Mouse (Mus musculus): ENCODE measurements at regions not wholly inside any gene's neighbourhood (a gene's known extent, or its start where the extent isn't known, plus 50 kb on each side); places are given as distances from the start of the nearest gene placed in this dataset.

- WGBS = 75% methylated on average over 2 of the region's 2 CpGs
- no peak overlapping the region for H3K4me2 ChIP-seq
- no peak for ATAC-seq (ENCODE audit: insufficient number of reproducible peaks, insufficient read depth, low FRiP score, low TSS enrichment, low read depth)
Measured at GRCm38 (mm10) chr10:98210246-98210645, 483.7 kb upstream of the C030005K15Rik start.

GRCm38 (mm10) chr10:98212876-98213587 is 486.5 kb upstream of the C030005K15Rik start:
- WGBS = 86% methylated on average over 7 of the region's 7 CpGs
- Histone ChIP-seq H3K27ac (no peak overlapping the region), H3K4me1 (replicated peaks) (no peaks in the 10 kb centered on the region), H3K4me2 (no peak overlapping the region), H3K9ac (replicated peaks) (no peak overlapping the region), H3K36me3 (no peaks in the 10 kb centered on the region), H3K4me3 (replicated peaks) (no peak overlapping the region), H3K27me3 (no peaks in the 10 kb centered on the region), H3K9me3 (no peaks in the 10 kb centered on the region)
- no peak for ATAC-seq (ENCODE audit: insufficient number of reproducible peaks, insufficient read depth, low FRiP score, low TSS enrichment, low read depth)

More at GRCm38 (mm10) chr10:98210246-98210645, 483.7 kb upstream of the C030005K15Rik start:
- H3K9me3 ChIP-seq = no peaks in the 10 kb centered on the region
- no peaks in the 10 kb centered on the region for H3K36me3 ChIP-seq
- H3K4me3 ChIP-seq (replicated peaks) = no peak overlapping the region
- H3K27ac ChIP-seq = no peak overlapping the region
- no peak overlapping the region for H3K9ac ChIP-seq (replicated peaks)
- no peaks in the 10 kb centered on the region for H3K27me3 ChIP-seq
- H3K4me1 ChIP-seq (replicated peaks) = no peaks in the 10 kb centered on the region

GRCm38 (mm10) chr10:98231017-98231416 is 504.5 kb upstream of the C030005K15Rik start:
- 87% methylated on average over 5 of the region's 5 CpGs for WGBS
- no peak overlapping the region for H3K4me3 ChIP-seq (replicated peaks)

GRCm38 (mm10) chr10:98231705-98232235 is 505.2 kb upstream of the C030005K15Rik start:
- H3K27ac ChIP-seq = no peak overlapping the region
- no peak overlapping the region for H3K4me2 ChIP-seq
- H3K27me3 ChIP-seq = no peaks in the 10 kb centered on the region
- 0 out of 2 replicates have a peak, but pooled peaks have one; percentile 52 for ATAC-seq (ENCODE audit: insufficient number of reproducible peaks, insufficient read depth, low FRiP score, low TSS enrichment, low read depth)
- H3K4me3 ChIP-seq (replicated peaks) = no peak overlapping the region
- H3K9me3 ChIP-seq = no peaks in the 10 kb centered on the region
- H3K9ac ChIP-seq (replicated peaks) = no peak overlapping the region
- H3K36me3 ChIP-seq = no peaks in the 10 kb centered on the region
- 20% methylated on average over 4 of the region's 4 CpGs for WGBS
- H3K4me1 ChIP-seq (replicated peaks) = no peaks in the 10 kb centered on the region; the same call in 1 of the 2 replicates

More at GRCm38 (mm10) chr10:98231017-98231416, 504.5 kb upstream of the C030005K15Rik start:
- no peaks in the 10 kb centered on the region for H3K27me3 ChIP-seq
- H3K9me3 ChIP-seq = no peaks in the 10 kb centered on the region
- H3K4me2 ChIP-seq = no peak overlapping the region
- no peak overlapping the region for H3K9ac ChIP-seq (replicated peaks)
- H3K27ac ChIP-seq = no peak overlapping the region
- no peaks in the 10 kb centered on the region for H3K36me3 ChIP-seq
- no peaks in the 10 kb centered on the region; the same call in 1 of the 2 replicates for H3K4me1 ChIP-seq (replicated peaks)
- no peak for ATAC-seq (ENCODE audit: insufficient number of reproducible peaks, insufficient read depth, low FRiP score, low TSS enrichment, low read depth)

- ATAC-seq (ENCODE audit: insufficient number of reproducible peaks, insufficient read depth, low FRiP score, low TSS enrichment, low read depth) = no peak
- Histone ChIP-seq H3K9me3 (no peaks in the 10 kb centered on the region), H3K9ac (replicated peaks) (no peak overlapping the region), H3K36me3 (no peaks in the 10 kb centered on the region), H3K4me3 (replicated peaks) (no peak overlapping the region), H3K27me3 (no peaks in the 10 kb centered on the region), H3K27ac (no peak overlapping the region), H3K4me2 (no peak overlapping the region), H3K4me1 (replicated peaks) (no peaks in the 10 kb centered on the region)
- WGBS = 93% methylated on average over 1 of the region's 1 CpGs
Measured at GRCm38 (mm10) chr10:98248311-98248710, 521.8 kb upstream of the C030005K15Rik start.

- Histone ChIP-seq H3K9me3 (no peaks in the 10 kb centered on the region), H3K27me3 (no peaks in the 10 kb centered on the region), H3K4me3 (replicated peaks) (no peak overlapping the region), H3K4me1 (replicated peaks) (no peaks in the 10 kb centered on the region), H3K36me3 (no peaks in the 10 kb centered on the region), H3K4me2 (no peak overlapping the region), H3K27ac (no peak overlapping the region), H3K9ac (replicated peaks) (no peak overlapping the region)
- 63% methylated on average over 4 of the region's 4 CpGs for WGBS
- ATAC-seq (ENCODE audit: insufficient number of reproducible peaks, insufficient read depth, low FRiP score, low TSS enrichment, low read depth) = no peak
Measured at GRCm38 (mm10) chr10:98257980-98258707, 531.6 kb upstream of the C030005K15Rik start.

- no peak for ATAC-seq (ENCODE audit: insufficient number of reproducible peaks, insufficient read depth, low FRiP score, low TSS enrichment, low read depth)
Measured at GRCm38 (mm10) chr10:98259283-98259682, 532.7 kb upstream of the C030005K15Rik start.

GRCm38 (mm10) chr10:98268511-98268910 is 542.0 kb upstream of the C030005K15Rik start:
- no peaks in the 10 kb centered on the region for H3K27me3 ChIP-seq
- no peak overlapping the region for H3K9ac ChIP-seq (replicated peaks)
- no peak overlapping the region for H3K27ac ChIP-seq
- no peaks in the 10 kb centered on the region for H3K9me3 ChIP-seq
- no peaks in the 10 kb centered on the region for H3K36me3 ChIP-seq
- H3K4me1 ChIP-seq (replicated peaks) = no peaks in the 10 kb centered on the region
- H3K4me2 ChIP-seq = no peak overlapping the region
- no peak for ATAC-seq (ENCODE audit: insufficient number of reproducible peaks, insufficient read depth, low FRiP score, low TSS enrichment, low read depth)
- no peak overlapping the region for H3K4me3 ChIP-seq (replicated peaks)
- 90% methylated on average over 3 of the region's 3 CpGs for WGBS

More at GRCm38 (mm10) chr10:98259283-98259682, 532.7 kb upstream of the C030005K15Rik start:
- Histone ChIP-seq H3K4me2 (no peak overlapping the region), H3K4me3 (replicated peaks) (no peak overlapping the region), H3K4me1 (replicated peaks) (no peaks in the 10 kb centered on the region), H3K36me3 (no peaks in the 10 kb centered on the region), H3K27me3 (no peaks in the 10 kb centered on the region), H3K9ac (replicated peaks) (no peak overlapping the region), H3K27ac (no peak overlapping the region), H3K9me3 (no peaks in the 10 kb centered on the region)
- WGBS = 67% methylated on average over 4 of the region's 4 CpGs

GRCm38 (mm10) chr10:98291617-98292016 is 565.1 kb upstream of the C030005K15Rik start:
- Histone ChIP-seq H3K36me3 (no peaks in the 10 kb centered on the region), H3K4me2 (no peak overlapping the region), H3K9me3 (no peaks in the 10 kb centered on the region), H3K27me3 (no peaks in the 10 kb centered on the region), H3K4me3 (replicated peaks) (no peak overlapping the region), H3K27ac (no peak overlapping the region), H3K4me1 (replicated peaks) (no peaks in the 10 kb centered on the region), H3K9ac (replicated peaks) (no peak overlapping the region)
- 77% methylated on average over 4 of the region's 4 CpGs for WGBS
- no peak for ATAC-seq (ENCODE audit: insufficient number of reproducible peaks, insufficient read depth, low FRiP score, low TSS enrichment, low read depth)

- Histone ChIP-seq H3K27me3 (no peaks in the 10 kb centered on the region), H3K9ac (replicated peaks) (no peak overlapping the region), H3K27ac (no peak overlapping the region), H3K4me1 (replicated peaks) (no peaks in the 10 kb centered on the region), H3K36me3 (no peaks in the 10 kb centered on the region), H3K9me3 (no peaks in the 10 kb centered on the region), H3K4me3 (replicated peaks) (no peak overlapping the region), H3K4me2 (no peak overlapping the region)
- WGBS = 88% methylated on average over 2 of the region's 2 CpGs
- no peak for ATAC-seq (ENCODE audit: insufficient number of reproducible peaks, insufficient read depth, low FRiP score, low TSS enrichment, low read depth)
Measured at GRCm38 (mm10) chr10:98292140-98292539, 565.6 kb upstream of the C030005K15Rik start.

- H3K27me3 ChIP-seq = no peaks in the 10 kb centered on the region
- no peak overlapping the region for H3K4me3 ChIP-seq (replicated peaks)
- ATAC-seq (ENCODE audit: insufficient number of reproducible peaks, insufficient read depth, low FRiP score, low TSS enrichment, low read depth) = no peak
- no peaks in the 10 kb centered on the region for H3K4me1 ChIP-seq (replicated peaks)
- no peak overlapping the region for H3K9ac ChIP-seq (replicated peaks)
- H3K27ac ChIP-seq = no peak overlapping the region
- H3K36me3 ChIP-seq = no peaks in the 10 kb centered on the region
- WGBS = 96% methylated on average over 1 of the region's 1 CpGs
- H3K4me2 ChIP-seq = no peak overlapping the region
- H3K9me3 ChIP-seq = no peaks in the 10 kb centered on the region
Measured at GRCm38 (mm10) chr10:98305667-98306066, 579.1 kb upstream of the C030005K15Rik start.

Measured in limb, embryonic 12.5 days (tissue).